Mouse (Mus musculus): ENCODE results near the gene Atg101. TPM values are rescaled to one million over a fixed set of nuclear protein-coding genes. Genes with fewer than 3 reads are reported as not detected.

The Atg101 gene
- polyA plus RNA-seq, 1 experiment from 2014 or later, result 66.0 TPM

GRCm38 (mm10) chr15:101271513-101271912, 12.6 kb upstream of the Atg101 start:
- ATAC-seq (ENCODE audit: insufficient read depth, low FRiP score, low read depth), result no peak
- Histone ChIP-seq H3K9ac (no peak overlapping the region), H3K27ac (no peak overlapping the region), H3K9me3 (no peaks in the 10 kb centered on the region), H3K4me1 (peaks cover 27% of the 10 kb centered on the region), H3K36me3 (peaks cover 30% of the 10 kb centered on the region), H3K27me3 (replicated peaks) (no peaks in the 10 kb centered on the region), H3K4me3 (replicated peaks) (no peak overlapping the region), H3K4me2 (no peak overlapping the region)
- WGBS, result 83% methylated on average over 15 of the region's 15 CpGs

- Histone ChIP-seq H3K4me2 (no peak overlapping the region), H3K9ac (no peak overlapping the region), H3K36me3 (peaks cover 30% of the 10 kb centered on the region), H3K4me1 (peaks cover 24% of the 10 kb centered on the region), H3K27me3 (replicated peaks) (no peaks in the 10 kb centered on the region), H3K9me3 (no peaks in the 10 kb centered on the region), H3K27ac (no peak overlapping the region), H3K4me3 (replicated peaks) (no peak overlapping the region)
- 23% methylated on average over 6 of the region's 6 CpGs for WGBS
- no peak for ATAC-seq (ENCODE audit: insufficient read depth, low FRiP score, low read depth)
Observed at GRCm38 (mm10) chr15:101274380-101274779, 9.7 kb upstream of the Atg101 start.

GRCm38 (mm10) chr15:101277351-101277899, 6.6 kb upstream of the Atg101 start:
- Histone ChIP-seq H3K4me1 (peaks cover 26% of the 10 kb centered on the region), H3K4me2 (no peak overlapping the region), H3K9ac (no peak overlapping the region), H3K9me3 (no peaks in the 10 kb centered on the region), H3K4me3 (replicated peaks) (no peak overlapping the region), H3K27ac (peak overlapping the region; percentile 16; the same call in 1 of the 2 replicates), H3K36me3 (peaks cover 15% of the 10 kb centered on the region), H3K27me3 (replicated peaks) (no peaks in the 10 kb centered on the region)
- 63% methylated on average over 11 of the region's 11 CpGs for WGBS
- peak; percentile 28; the same call in 1 of the 2 replicates for ATAC-seq (ENCODE audit: insufficient read depth, low FRiP score, low read depth)

GRCm38 (mm10) chr15:101278589-101278988, 5.5 kb upstream of the Atg101 start:
- Histone ChIP-seq H3K9ac (no peak overlapping the region), H3K36me3 (0 out of 2 replicates have a peak, but pooled peaks cover 7% of the 10 kb centered on the region), H3K4me1 (peaks cover 26% of the 10 kb centered on the region), H3K27ac (peak overlapping the region; percentile 16), H3K9me3 (no peaks in the 10 kb centered on the region), H3K27me3 (replicated peaks) (no peaks in the 10 kb centered on the region), H3K4me3 (replicated peaks) (no peak overlapping the region), H3K4me2 (no peak overlapping the region)
- no peak for ATAC-seq (ENCODE audit: insufficient read depth, low FRiP score, low read depth)
- 49% methylated on average over 5 of the region's 5 CpGs for WGBS

- H3K4me3 ChIP-seq (replicated peaks), result no peak overlapping the region
- no peaks in the 10 kb centered on the region for H3K27me3 ChIP-seq (replicated peaks)
- H3K4me1 ChIP-seq, result peaks cover 26% of the 10 kb centered on the region
- no peaks in the 10 kb centered on the region for H3K9me3 ChIP-seq
- no peaks in the 10 kb centered on the region for H3K36me3 ChIP-seq
- ATAC-seq (ENCODE audit: insufficient read depth, low FRiP score, low read depth), result no peak
- no peak overlapping the region for H3K9ac ChIP-seq
- H3K4me2 ChIP-seq, result no peak overlapping the region
- H3K27ac ChIP-seq, result no peak overlapping the region
- WGBS, result 50% methylated on average over 12 of the region's 12 CpGs
Observed at GRCm38 (mm10) chr15:101279430-101279999, 4.6 kb upstream of the Atg101 start.

GRCm38 (mm10) chr15:101282471-101282870, 1.6 kb upstream of the Atg101 start:
- H3K36me3 ChIP-seq, result peaks cover 8% of the 10 kb centered on the region; the same call in 1 of the 2 replicates
- H3K4me1 ChIP-seq, result peaks cover 33% of the 10 kb centered on the region
- H3K9ac ChIP-seq, result no peak overlapping the region
- no peaks in the 10 kb centered on the region for H3K9me3 ChIP-seq
- ATAC-seq (ENCODE audit: insufficient read depth, low FRiP score, low read depth), result no peak
- no peak overlapping the region for H3K27ac ChIP-seq
- H3K4me3 ChIP-seq (replicated peaks), result no peak overlapping the region
- no peak overlapping the region for H3K4me2 ChIP-seq
- WGBS, result 75% methylated on average over 5 of the region's 5 CpGs
- H3K27me3 ChIP-seq (replicated peaks), result no peaks in the 10 kb centered on the region

GRCm38 (mm10) chr15:101283183-101283910, 725 bp upstream of the Atg101 start:
- Histone ChIP-seq H3K4me2 (peak overlapping the region; percentile 98), H3K36me3 (peaks cover 16% of the 10 kb centered on the region; the same call in 1 of the 2 replicates), H3K27ac (peak overlapping the region; percentile 83), H3K4me1 (peaks cover 27% of the 10 kb centered on the region), H3K4me3 (replicated peaks) (peak overlapping the region; percentile 93), H3K9ac (peak overlapping the region; percentile 49), H3K9me3 (no peaks in the 10 kb centered on the region), H3K27me3 (replicated peaks) (no peaks in the 10 kb centered on the region)
- WGBS, result under 1% methylated on average over 26 of the region's 26 CpGs
- ATAC-seq (ENCODE audit: insufficient read depth, low FRiP score, low read depth), result no peak

GRCm38 (mm10) chr15:101286129-101286770, 2.2 kb downstream of the Atg101 start:
- 64% methylated on average over 9 of the region's 9 CpGs for WGBS
- Histone ChIP-seq H3K4me1 (peaks cover 16% of the 10 kb centered on the region), H3K4me3 (replicated peaks) (no peak overlapping the region), H3K27ac (no peak overlapping the region), H3K27me3 (replicated peaks) (no peaks in the 10 kb centered on the region), H3K9me3 (no peaks in the 10 kb centered on the region), H3K4me2 (no peak overlapping the region), H3K9ac (no peak overlapping the region), H3K36me3 (peaks cover 40% of the 10 kb centered on the region)
- no peak for ATAC-seq (ENCODE audit: insufficient read depth, low FRiP score, low read depth)

- Histone ChIP-seq H3K36me3 (peaks cover 44% of the 10 kb centered on the region), H3K27ac (no peak overlapping the region), H3K9ac (no peak overlapping the region), H3K27me3 (replicated peaks) (no peaks in the 10 kb centered on the region), H3K4me3 (replicated peaks) (no peak overlapping the region), H3K4me2 (no peak overlapping the region), H3K9me3 (no peaks in the 10 kb centered on the region), H3K4me1 (peaks cover 16% of the 10 kb centered on the region)
- no peak for ATAC-seq (ENCODE audit: insufficient read depth, low FRiP score, low read depth)
- WGBS, result 90% methylated on average over 6 of the region's 6 CpGs
Observed at GRCm38 (mm10) chr15:101287361-101287760, 3.3 kb downstream of the Atg101 start.

- no peak overlapping the region for H3K27ac ChIP-seq
- no peaks in the 10 kb centered on the region for H3K27me3 ChIP-seq (replicated peaks)
- H3K4me3 ChIP-seq (replicated peaks), result no peak overlapping the region
- ATAC-seq (ENCODE audit: insufficient read depth, low FRiP score, low read depth), result no peak
- H3K4me2 ChIP-seq, result no peak overlapping the region
- peaks cover 33% of the 10 kb centered on the region for H3K4me1 ChIP-seq
- no peaks in the 10 kb centered on the region for H3K9me3 ChIP-seq
- peaks cover 44% of the 10 kb centered on the region for H3K36me3 ChIP-seq
- 95% methylated on average over 15 of the region's 15 CpGs for WGBS
- H3K9ac ChIP-seq, result no peak overlapping the region
Observed at GRCm38 (mm10) chr15:101290354-101290753, 6.3 kb downstream of the Atg101 start.

- Histone ChIP-seq H3K4me1 (peaks cover 25% of the 10 kb centered on the region), H3K4me2 (no peak overlapping the region), H3K27me3 (replicated peaks) (no peaks in the 10 kb centered on the region), H3K36me3 (peaks cover 40% of the 10 kb centered on the region), H3K9ac (no peak overlapping the region), H3K4me3 (replicated peaks) (no peak overlapping the region), H3K27ac (no peak overlapping the region), H3K9me3 (no peaks in the 10 kb centered on the region)
- no peak for ATAC-seq (ENCODE audit: insufficient read depth, low FRiP score, low read depth)
- WGBS, result 66% methylated on average over 3 of the region's 3 CpGs
Observed at GRCm38 (mm10) chr15:101292012-101292411, 7.9 kb downstream of the Atg101 start.
